Mouse (Mus musculus) intestine, embryonic 16.5 days (tissue): ENCODE measurements at regions not wholly inside any gene's neighbourhood (a gene's known extent, or its start where the extent isn't known, plus 50 kb on each side); places are given as distances from the start of the nearest gene placed in this dataset.

Source experiments
- ATAC-seq: fragments of 200-750 bp; cut with Nextera tagmentation; 2 replicates; pipeline ENCODE4 v1.8.0; 2017; ENCODE audit warnings: moderate TSS enrichment, moderate library complexity
- H3K27ac ChIP-seq: fragments of 300-500 bp; sonication (generic); 2 replicates; pipeline ENCODE4 v1.5.1; 2014; ENCODE audit warnings: mild to moderate bottlenecking, low read length
- H3K27me3 ChIP-seq: fragments of 300-500 bp; sonication (generic); replicated peaks from 2 replicates; pipeline ENCODE4 v1.6.1; 2014; ENCODE audit warnings: low read length, control low read depth, mixed read lengths; ENCODE audit not compliant: control insufficient read depth, insufficient read depth
- H3K36me3 ChIP-seq: fragments of 300-500 bp; sonication (generic); 2 replicates; pipeline ENCODE4 v1.6.1; 2014; ENCODE audit warnings: low read length, control low read depth; ENCODE audit not compliant: control insufficient read depth, insufficient read depth
- H3K4me1 ChIP-seq: fragments of 300-500 bp; sonication (generic); 2 replicates; pipeline ENCODE4 v1.6.1; 2014; ENCODE audit warnings: low read length, control low read depth, mixed read lengths; ENCODE audit not compliant: control insufficient read depth, insufficient read depth
- H3K4me2 ChIP-seq: fragments of 300-500 bp; sonication (generic); 2 replicates; pipeline ENCODE4 v1.6.1; 2014; ENCODE audit warnings: low read depth, low read length, control low read depth
- H3K4me3 ChIP-seq: fragments of 300-500 bp; sonication (generic); 2 replicates; pipeline ENCODE4 v1.5.1; 2014; ENCODE audit warnings: mild to moderate bottlenecking, low read length
- H3K9ac ChIP-seq: fragments of 300-500 bp; sonication (generic); 2 replicates; pipeline ENCODE4 v1.6.1; 2014; ENCODE audit warnings: low read depth, low read length
- H3K9me3 ChIP-seq: fragments of 300-500 bp; sonication (generic); 2 replicates; pipeline ENCODE4 v1.6.1; 2016; ENCODE audit warnings: low read length, control low read depth; ENCODE audit not compliant: control insufficient read depth
- WGBS: fragments of 180-500 bp; shearing (Covaris S2); extraction: QIAGEN DNeasy Blood & Tissue Kit; methylation state at CpG from one replicate; pipeline ENCODE4 v1.1.7; 2014; 5-methylcytosine and 5-hydroxymethylcytosine counted together

GRCm38 (mm10) chr15:62809320-62809719, 1035.7 kb downstream of the Gsdmc2 start:
- Histone ChIP-seq H3K4me2 (no peak overlapping the region), H3K9me3 (no peaks in the 10 kb centered on the region), H3K27ac (no peak overlapping the region), H3K27me3 (no peaks in the 10 kb centered on the region), H3K4me3 (no peak overlapping the region), H3K9ac (no peak overlapping the region), H3K36me3 (no peaks in the 10 kb centered on the region), H3K4me1 (no peaks in the 10 kb centered on the region)
- no peak for ATAC-seq
- 76% methylated on average over 3 of the region's 3 CpGs for WGBS

GRCm38 (mm10) chr15:62808087-62808808, 1036.7 kb downstream of the Gsdmc2 start:
- no peaks in the 10 kb centered on the region for H3K27me3 ChIP-seq

GRCm38 (mm10) chr15:62807364-62807763, 1037.6 kb downstream of the Gsdmc2 start:
- no peak for ATAC-seq
- H3K27me3 ChIP-seq, result no peaks in the 10 kb centered on the region
- H3K4me1 ChIP-seq, result no peaks in the 10 kb centered on the region
- WGBS, result 56% methylated on average over 1 of the region's 1 CpGs
- no peak overlapping the region for H3K9ac ChIP-seq
- H3K36me3 ChIP-seq, result no peaks in the 10 kb centered on the region
- no peak overlapping the region for H3K27ac ChIP-seq
- H3K9me3 ChIP-seq, result no peaks in the 10 kb centered on the region
- no peak overlapping the region for H3K4me3 ChIP-seq
- no peak overlapping the region for H3K4me2 ChIP-seq

More at GRCm38 (mm10) chr15:62808087-62808808, 1036.7 kb downstream of the Gsdmc2 start:
- no peak overlapping the region for H3K9ac ChIP-seq
- no peak overlapping the region for H3K27ac ChIP-seq
- no peaks in the 10 kb centered on the region for H3K36me3 ChIP-seq
- H3K4me1 ChIP-seq, result no peaks in the 10 kb centered on the region
- no peak for ATAC-seq
- no peak overlapping the region for H3K4me3 ChIP-seq
- H3K4me2 ChIP-seq, result no peak overlapping the region
- 91% methylated on average over 4 of the region's 4 CpGs for WGBS
- no peaks in the 10 kb centered on the region for H3K9me3 ChIP-seq

GRCm38 (mm10) chr15:62802770-62803169, 1042.2 kb downstream of the Gsdmc2 start:
- ATAC-seq, result no peak
- H3K9ac ChIP-seq, result no peak overlapping the region
- H3K4me1 ChIP-seq, result no peaks in the 10 kb centered on the region
- no peaks in the 10 kb centered on the region for H3K27me3 ChIP-seq
- no peak overlapping the region for H3K27ac ChIP-seq
- no peaks in the 10 kb centered on the region for H3K36me3 ChIP-seq
- H3K4me3 ChIP-seq, result no peak overlapping the region
- no peaks in the 10 kb centered on the region for H3K9me3 ChIP-seq
- H3K4me2 ChIP-seq, result no peak overlapping the region

GRCm38 (mm10) chr15:62798731-62799130, 1046.2 kb downstream of the Gsdmc2 start:
- H3K9ac ChIP-seq, result no peak overlapping the region
- no peak for ATAC-seq
- H3K4me1 ChIP-seq, result no peaks in the 10 kb centered on the region
- no peaks in the 10 kb centered on the region for H3K36me3 ChIP-seq
- no peak overlapping the region for H3K4me3 ChIP-seq
- H3K4me2 ChIP-seq, result no peak overlapping the region
- no peak overlapping the region for H3K27ac ChIP-seq
- 75% methylated on average over 4 of the region's 4 CpGs for WGBS
- no peaks in the 10 kb centered on the region for H3K27me3 ChIP-seq
- no peaks in the 10 kb centered on the region for H3K9me3 ChIP-seq

GRCm38 (mm10) chr15:62793569-62793968, 1051.4 kb downstream of the Gsdmc2 start:
- H3K4me1 ChIP-seq, result no peaks in the 10 kb centered on the region

GRCm38 (mm10) chr15:62792084-62792483, 1052.9 kb downstream of the Gsdmc2 start:
- Histone ChIP-seq H3K27ac (no peak overlapping the region), H3K4me2 (no peak overlapping the region), H3K4me3 (no peak overlapping the region), H3K9me3 (no peaks in the 10 kb centered on the region), H3K4me1 (no peaks in the 10 kb centered on the region), H3K9ac (no peak overlapping the region), H3K36me3 (no peaks in the 10 kb centered on the region), H3K27me3 (no peaks in the 10 kb centered on the region)
- no peak for ATAC-seq
- 64% methylated on average over 1 of the region's 1 CpGs for WGBS

More at GRCm38 (mm10) chr15:62793569-62793968, 1051.4 kb downstream of the Gsdmc2 start:
- ATAC-seq, result no peak
- no peaks in the 10 kb centered on the region for H3K9me3 ChIP-seq
- no peak overlapping the region for H3K9ac ChIP-seq
- no peaks in the 10 kb centered on the region for H3K36me3 ChIP-seq
- H3K4me2 ChIP-seq, result no peak overlapping the region
- H3K27ac ChIP-seq, result no peak overlapping the region
- no peak overlapping the region for H3K4me3 ChIP-seq
- no peaks in the 10 kb centered on the region for H3K27me3 ChIP-seq
- WGBS, result 96% methylated on average over 5 of the region's 5 CpGs

GRCm38 (mm10) chr15:62787753-62788152, 1057.2 kb downstream of the Gsdmc2 start:
- Histone ChIP-seq H3K27me3 (no peaks in the 10 kb centered on the region), H3K4me2 (no peak overlapping the region), H3K9me3 (no peaks in the 10 kb centered on the region), H3K27ac (no peak overlapping the region), H3K4me1 (no peaks in the 10 kb centered on the region), H3K36me3 (no peaks in the 10 kb centered on the region), H3K4me3 (no peak overlapping the region), H3K9ac (no peak overlapping the region)
- WGBS, result 82% methylated on average over 2 of the region's 2 CpGs
- no peak for ATAC-seq

- no peaks in the 10 kb centered on the region for H3K27me3 ChIP-seq
- no peak overlapping the region for H3K4me3 ChIP-seq
- no peak overlapping the region for H3K9ac ChIP-seq
- H3K36me3 ChIP-seq, result no peaks in the 10 kb centered on the region
- H3K4me1 ChIP-seq, result no peaks in the 10 kb centered on the region
- H3K4me2 ChIP-seq, result no peak overlapping the region
- H3K27ac ChIP-seq, result no peak overlapping the region
- ATAC-seq, result no peak
- no peaks in the 10 kb centered on the region for H3K9me3 ChIP-seq
- 84% methylated on average over 1 of the region's 1 CpGs for WGBS
Observed at GRCm38 (mm10) chr15:62786315-62786714, 1058.7 kb downstream of the Gsdmc2 start.
